Mouse (Mus musculus) inflammation-experienced regulatory T-cells, adult 6 months (primary cell): ENCODE measurements around the gene Chd2. TPM values are rescaled to one million over a fixed set of nuclear protein-coding genes. Genes with fewer than 3 reads are reported as not detected.
A peak's percentile ranks its signal among the peaks of the same experiment; 100 is the strongest.
"Not testable (repeated sequence)": the region's sequence is repeated elsewhere in the genome, so short reads cannot be mapped to it uniquely, and the experiment has no call there.

ENCODE experiments used
- ATAC-seq: one replicate; pipeline ENCODE4 v1.8.0; 2017
- polyA plus RNA-seq, 3 experiments: library from polyadenylated mRNA; unstranded; fragments of 100-300 nt; shearing (Covaris generic); gene quantifications; one replicate each; pipeline ENCODE4 v1.2.1; 2017

The Chd2 gene
- polyA plus RNA-seq: 100 to 1,000 TPM; 120 to 258 (median 210) TPM

GRCm38 (mm10) chr7:73541412-73542130 lies at the start of gene Chd2:
Chd2 (minus strand) TSS chr7:73541830.
- ATAC-seq: peak; percentile 48

DNA sequence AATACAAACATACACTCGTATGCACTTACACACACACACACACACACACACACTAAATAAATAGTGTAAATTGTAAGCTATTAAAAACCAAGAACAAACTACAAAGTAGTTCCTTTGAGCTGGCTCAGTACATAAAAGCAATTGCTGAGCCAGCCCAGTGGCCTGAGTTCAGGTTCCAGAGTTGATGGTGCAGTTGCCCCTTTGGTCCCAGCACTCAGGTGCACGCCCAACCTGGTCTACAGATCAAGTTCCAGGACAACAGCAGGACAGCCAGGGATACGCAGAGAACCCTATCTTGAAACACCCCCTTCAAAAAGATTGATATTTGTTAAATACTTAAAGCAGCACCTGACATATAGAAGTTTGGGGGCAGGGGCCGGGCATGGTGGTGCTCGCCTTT lies 49.1 kb upstream of the Chd2 start:
- no peak for ATAC-seq

GRCm38 (mm10) chr7:73589208-73589771 lies 47.7 kb upstream of the Chd2 start:
- peak; percentile 61 for ATAC-seq

DNA sequence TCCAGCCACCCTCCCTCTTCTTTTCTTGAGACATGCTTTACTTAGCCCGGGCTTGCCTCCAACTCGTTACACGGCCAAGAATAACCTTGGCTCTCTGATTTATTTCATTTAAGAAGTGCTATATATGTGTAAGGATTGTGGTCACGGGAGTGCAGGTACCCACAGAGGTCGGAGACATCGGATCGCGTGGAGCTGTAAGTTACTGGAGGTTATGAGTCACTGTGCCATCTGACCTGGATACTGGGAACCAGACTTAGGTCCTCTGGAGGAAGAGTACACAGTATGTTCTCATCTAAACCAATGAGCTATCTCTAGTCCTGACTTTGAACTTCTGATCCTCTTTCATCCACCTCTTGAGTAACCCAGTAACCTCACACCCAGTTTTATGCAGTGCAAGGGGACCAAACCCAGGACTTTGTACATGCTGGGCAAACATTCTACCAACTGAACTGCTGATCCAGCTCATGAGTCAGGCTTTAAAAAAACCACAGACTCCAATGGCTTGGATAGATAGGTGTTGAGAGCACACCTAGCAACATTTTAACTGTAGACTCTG lies 46.8 kb upstream of the Chd2 start:
- peak; percentile 17 for ATAC-seq

DNA sequence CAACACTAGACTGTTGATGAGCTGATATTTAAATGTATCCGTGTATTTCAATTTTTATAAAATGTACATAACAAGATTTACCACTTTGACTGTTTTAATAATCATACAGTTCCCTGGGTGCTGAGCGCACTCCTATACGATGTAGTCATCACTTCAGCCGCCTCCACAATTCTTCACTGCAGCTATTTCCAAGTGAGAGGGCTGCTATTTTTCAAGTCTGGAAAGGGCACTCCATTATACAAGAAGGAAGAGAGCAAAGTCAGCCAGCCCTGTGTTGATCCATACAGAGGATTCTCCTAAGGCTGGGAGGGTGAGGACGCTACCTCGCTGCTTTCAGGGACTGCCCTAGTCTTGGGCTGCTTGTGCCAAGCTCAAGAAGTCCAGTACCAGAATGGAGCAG lies 45.1 kb upstream of the Chd2 start:
- ATAC-seq: no peak

DNA sequence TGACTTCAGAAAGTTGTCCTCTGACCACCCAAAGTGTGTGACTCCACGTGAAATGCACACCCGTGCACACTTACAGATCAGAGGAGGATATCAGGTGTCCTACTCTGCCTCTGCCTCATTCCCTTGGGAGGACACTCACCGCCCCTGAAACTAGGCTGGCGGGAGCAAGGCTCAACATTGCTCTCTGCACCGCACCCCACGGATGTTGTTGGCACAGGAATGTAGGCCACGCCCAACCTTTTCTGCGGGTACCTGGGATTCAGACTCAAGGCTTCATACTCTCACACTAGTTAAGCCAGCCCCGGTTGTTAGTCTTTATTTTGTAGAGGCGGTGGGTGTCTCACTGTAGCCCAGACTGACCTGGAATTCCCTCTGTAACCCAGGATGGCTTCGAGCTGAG lies 44.6 kb upstream of the Chd2 start:
- ATAC-seq: no peak

DNA sequence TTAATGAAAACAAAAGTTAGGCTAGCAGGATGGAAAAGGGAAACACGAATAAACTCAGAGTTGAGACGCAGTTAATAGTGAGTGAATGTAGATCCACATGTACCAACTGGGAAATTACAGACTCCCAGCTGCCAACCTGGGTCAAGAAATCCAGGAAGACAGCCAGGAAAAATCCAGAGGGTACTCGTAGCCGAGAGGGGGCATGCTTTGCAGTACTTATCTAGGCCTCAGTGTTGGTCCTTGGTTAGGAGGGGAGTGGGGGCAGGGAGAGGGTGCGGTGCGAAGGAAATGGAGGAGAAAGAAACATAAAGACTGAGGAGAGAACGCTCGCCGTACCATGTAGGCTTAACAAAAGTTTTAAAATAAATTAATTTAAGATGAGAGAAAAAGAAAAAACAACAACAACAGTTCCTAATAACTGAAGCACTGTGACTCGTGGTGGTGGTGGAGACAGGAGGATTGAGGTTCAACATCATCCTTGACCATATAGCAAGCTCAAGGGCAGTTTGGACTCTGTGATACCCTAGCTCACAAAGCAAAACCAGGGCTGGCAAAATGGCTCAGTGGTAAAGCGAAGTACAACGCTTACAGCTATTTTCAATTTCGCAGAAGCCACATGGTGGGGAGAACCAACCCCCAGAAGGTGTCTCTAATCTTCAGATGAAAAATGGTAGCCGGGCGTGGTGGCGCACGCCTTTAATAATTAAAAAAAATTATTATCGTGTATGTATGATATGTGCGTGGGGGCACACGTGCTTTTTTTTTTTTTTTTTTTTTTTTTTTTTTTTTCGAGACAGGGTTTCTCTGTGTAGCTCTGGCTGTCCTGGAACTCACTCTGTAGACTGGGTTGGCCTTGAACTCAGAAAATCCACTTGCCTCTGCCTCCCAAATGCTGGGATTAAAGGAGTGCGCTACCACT lies 43.7 kb upstream of the Chd2 start:
- ATAC-seq: no peak

DNA sequence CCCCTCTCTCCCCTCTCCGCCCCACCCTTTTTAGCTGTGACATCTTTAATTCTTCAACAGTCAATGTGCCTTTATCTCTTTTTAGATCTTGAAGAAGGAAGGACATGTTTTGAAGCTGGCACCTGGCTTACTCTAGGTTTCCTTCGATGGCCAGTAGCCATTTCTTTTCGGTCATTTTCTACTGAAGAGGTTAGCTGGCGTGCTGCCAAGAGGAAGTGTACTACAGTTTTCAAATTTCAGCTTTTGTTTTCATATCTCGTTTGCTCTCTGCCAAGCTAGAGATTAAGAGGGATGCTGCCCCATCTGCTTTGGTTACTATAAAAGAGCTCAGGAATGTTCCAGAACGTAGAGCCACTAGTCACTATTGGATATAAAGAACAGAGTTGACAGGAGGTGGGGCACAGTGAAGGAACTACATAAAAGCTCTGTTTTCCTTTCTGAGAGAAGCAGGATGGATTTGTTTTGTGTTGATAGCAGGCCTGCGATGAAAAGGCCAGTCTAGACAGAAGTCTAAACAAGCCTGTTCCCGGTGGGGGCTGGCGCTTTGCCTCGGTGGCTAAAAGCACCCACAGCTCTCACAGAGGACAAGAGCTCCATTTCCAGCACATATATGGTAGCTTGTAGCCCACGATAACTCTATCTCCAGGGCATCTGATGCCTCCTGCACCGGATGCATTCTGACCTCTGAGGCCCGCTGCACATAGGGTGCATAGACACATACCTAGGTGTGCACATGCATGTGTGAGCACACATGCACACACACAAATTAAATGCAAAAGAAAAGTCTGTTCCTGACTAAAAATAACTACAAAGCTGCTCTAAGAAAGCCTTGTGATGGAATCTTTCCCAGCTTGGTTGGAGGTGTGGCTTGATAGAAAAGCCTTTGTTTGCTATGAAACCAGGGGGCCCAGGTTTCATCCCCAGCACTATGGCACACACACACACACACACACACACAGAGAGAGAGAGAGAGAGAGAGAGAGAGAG lies 42.7 kb upstream of the Chd2 start:
- peak; percentile 32 for ATAC-seq

DNA sequence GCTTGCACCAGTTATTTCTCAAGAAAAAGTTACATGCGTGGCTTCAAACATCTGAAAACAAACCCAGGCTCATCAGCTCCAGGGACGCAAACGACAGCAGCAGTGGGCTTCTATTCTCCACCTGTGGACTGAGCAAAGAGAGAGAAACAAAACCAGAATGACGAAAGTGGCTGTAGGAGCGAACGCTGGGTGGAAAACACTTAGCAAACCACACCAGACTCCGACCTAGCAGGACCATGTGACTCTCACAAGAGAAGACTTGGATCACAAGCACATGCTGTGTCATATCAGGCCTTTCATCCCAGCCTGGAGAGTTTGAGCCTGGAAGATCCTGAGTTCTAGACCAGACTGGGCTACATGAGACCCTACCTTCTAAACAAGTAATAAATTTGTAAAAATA lies 41.8 kb upstream of the Chd2 start:
- ATAC-seq: peak; percentile 15

DNA sequence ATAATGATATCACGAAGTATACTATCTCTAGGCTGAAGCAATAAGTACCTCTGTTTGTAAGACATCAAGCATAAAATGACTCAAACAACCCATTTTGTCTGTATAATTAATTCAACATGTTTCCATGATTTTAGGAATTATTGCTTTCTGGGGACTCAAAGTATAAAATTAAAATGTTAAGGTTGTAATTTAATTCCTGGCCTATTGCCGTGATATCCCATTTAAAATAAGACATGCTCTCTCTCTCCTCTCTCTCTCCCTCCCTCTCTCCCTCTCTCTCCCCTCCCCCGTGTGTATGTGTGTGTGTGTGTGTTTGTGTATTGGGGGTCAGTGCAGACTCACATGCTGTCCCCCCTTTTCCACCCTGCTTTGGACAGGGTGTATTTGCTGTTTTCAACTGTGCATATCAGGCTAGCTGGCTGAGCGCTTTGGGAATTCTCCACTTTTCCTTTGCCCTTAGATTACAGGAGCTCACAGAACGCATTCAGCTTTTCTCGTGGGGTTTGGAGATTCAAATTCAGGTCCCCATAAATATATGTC lies 40.3 kb upstream of the Chd2 start:
- ATAC-seq: no peak

- no peak for ATAC-seq
Measured at GRCm38 (mm10) chr7:73579072-73579731, 37.6 kb upstream of the Chd2 start.

- no peak for ATAC-seq
Measured at GRCm38 (mm10) chr7:73577888-73578421, 36.3 kb upstream of the Chd2 start.

DNA sequence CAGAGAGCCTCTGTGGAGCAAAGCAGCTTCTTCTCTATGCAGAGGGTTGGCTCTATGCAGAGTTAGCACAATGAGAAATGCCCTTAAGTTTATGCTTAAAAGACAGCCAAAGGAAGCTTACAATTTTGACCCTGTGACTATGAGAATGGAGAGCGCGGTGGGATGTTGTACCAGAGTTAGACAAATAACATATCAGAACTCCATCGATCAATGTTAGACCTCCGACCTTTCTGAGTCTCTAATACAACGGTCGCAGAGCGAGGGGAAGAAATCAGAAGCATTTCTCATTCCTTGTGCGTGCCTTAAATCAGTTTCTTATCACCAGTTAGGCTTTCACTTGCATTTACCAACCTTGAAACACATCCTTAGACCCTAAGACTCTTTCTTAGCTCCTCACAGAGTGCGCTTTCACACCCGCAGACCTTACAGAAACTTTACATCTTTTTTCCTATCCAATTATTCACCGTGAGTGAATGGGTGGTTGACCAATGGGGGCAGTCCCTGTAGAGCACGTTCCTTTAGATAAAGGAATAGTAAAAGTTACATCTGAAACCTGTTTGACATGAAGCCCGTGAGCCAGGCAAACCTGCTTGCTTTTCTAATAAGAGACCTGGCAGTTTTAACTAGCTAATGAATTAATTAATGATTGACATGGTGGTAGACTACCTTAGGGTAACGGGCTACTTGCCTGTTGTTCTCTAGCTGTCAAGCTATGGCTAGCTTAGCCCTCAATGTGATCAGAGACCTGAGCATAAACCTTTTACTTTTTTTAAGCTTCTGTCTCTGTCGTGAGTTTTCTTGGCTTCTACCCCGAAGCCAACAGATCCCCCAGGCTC lies 34.7 kb upstream of the Chd2 start:
- peak; percentile 51 for ATAC-seq

DNA sequence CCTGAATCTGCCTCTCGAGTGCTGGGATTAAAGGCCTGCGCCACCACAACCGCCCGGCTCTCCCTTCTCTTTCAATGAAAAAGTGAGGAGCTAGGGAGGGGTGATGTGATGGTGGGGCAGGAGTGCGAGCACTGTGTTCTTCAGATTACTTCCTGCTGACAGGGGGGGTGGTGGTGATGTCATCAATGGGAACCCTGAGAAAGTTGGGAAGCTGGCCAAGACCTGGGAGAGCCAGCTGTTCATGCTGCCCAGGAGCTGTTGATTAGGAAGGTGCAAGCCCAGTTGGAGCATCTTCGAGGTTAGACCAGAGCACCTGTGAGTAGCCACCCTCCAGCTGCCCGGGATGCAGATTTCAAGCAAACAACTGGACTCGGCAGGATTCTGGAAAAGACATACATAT lies 33.6 kb upstream of the Chd2 start:
- ATAC-seq: no peak

GRCm38 (mm10) chr7:73574673-73575072 lies 33.0 kb upstream of the Chd2 start:
- ATAC-seq: not testable (repeated sequence)

DNA sequence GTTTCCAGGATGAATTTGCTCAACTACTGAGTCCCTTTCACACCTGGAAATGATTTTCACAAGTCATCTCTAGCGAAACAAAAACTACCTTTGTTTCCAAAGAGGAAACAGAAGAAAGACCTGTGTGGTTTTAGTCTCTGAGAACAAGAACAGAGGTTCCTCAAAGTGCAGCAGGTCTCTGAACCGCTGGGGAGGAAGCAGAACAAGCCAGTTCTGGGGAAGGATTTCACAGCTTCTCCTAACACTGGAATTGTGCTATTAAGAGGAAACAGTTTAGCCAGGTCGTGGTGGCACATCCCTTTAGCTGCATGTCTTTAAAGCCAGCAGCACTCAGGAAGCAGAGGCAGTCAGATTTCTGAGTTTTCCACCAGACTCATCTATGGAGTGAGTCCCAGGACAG lies 30.9 kb upstream of the Chd2 start:
- ATAC-seq: peak; percentile 74

DNA sequence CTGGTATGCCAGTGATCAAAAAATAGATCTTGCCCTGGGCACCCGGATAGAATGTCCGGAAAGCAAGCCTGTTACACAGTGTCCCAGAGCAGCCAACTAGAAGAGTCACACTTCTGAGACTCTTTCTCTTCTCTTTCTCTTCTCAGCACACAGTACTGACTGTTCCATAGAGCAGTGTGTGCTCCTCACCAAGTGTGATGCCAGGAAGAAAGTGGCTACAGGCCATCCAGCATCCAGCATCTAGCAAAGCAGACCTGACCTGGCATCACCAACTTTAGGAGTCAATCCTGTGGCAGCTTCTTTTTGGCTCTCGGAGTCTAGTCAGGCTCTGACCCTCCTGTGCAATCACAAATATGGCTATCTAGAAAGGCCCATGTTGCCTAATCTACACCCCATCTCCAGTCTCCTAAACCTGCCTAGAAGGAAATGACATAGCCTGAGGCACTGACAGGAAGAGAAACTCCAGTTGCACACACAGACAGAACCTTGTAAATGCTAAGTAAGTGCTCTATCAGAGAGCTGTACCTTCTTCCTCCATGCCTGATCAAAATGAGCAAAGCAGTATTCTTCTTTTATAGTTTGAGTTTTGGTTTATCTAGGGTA lies 27.3 kb upstream of the Chd2 start:
- peak; percentile 30 for ATAC-seq

DNA sequence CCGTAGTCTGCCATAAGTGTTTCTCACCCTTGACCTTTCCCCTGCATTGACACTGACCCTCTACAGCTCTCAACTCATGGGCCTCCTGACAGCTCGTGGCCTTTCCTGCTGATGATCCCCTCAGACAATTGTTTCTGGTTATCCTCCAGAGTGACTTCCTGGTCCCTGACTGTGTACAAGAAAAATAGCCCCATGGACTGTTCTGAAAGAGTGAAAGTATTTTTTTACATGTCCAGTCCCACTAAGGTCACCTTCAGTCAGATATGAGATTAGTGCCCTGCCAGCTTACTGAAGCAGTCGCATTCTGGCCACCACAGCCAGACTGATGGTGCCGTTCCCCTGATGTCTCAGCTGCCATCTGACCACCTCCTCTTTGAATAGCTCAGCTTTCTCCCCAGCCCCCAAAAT lies 26.1 kb upstream of the Chd2 start:
- no peak for ATAC-seq

- no peak for ATAC-seq
Measured at GRCm38 (mm10) chr7:73564131-73564530, 22.5 kb upstream of the Chd2 start.
